Mouse (Mus musculus): ENCODE results near the gene Olfr1496.
"Not testable (repeated sequence)": the region's sequence is repeated elsewhere in the genome, so short reads cannot be mapped to it uniquely, and the experiment has no call there.

The Olfr1496 gene

DNA sequence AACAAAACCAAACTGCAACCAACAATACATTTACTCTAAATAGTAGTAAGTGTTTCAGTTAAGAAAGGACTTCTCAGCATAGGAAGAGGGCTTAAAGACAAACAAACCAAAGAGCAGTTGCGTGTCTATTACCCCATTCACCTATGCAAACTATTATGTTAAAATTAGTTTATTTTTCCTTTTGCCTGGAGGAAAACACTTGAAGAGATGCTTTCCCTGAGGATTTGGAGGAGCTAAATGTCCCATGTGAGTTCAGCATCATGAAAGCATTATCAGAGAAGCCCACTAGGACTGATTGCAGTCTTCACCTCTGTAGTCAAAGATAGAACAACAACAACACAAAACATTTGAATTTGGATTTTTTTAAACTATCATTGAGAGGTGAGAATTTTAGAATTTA lies at the start of gene Olfr1496:
TSS of gene Olfr1496 (plus strand) at position 301 of the 400 bp plus-strand sequence.
- no peak for DNase-seq

DNA sequence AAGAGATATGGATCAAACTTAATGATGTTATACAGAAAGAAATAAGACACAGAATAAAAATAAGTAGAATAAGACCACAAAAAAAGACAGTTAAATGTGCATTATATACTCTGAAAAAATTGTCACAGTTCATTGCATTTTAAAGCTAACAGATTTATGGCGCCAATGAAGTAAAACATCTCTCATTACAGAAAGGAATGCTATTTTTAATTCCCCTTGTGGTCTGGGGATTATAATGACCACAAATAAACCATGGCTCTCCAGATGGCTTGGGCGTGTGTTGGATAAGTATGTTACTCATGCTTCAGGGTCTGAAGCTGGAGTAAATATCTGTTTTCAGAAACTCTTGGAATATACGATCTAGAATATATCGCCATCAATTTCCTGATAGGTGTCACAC lies 38.2 kb upstream of the Olfr1496 start, which contains the start of gene Olfr1494:
TSS of gene Olfr1494 (plus strand) at position 301 of the 400 bp plus-strand sequence.
- no peak for DNase-seq

DNA sequence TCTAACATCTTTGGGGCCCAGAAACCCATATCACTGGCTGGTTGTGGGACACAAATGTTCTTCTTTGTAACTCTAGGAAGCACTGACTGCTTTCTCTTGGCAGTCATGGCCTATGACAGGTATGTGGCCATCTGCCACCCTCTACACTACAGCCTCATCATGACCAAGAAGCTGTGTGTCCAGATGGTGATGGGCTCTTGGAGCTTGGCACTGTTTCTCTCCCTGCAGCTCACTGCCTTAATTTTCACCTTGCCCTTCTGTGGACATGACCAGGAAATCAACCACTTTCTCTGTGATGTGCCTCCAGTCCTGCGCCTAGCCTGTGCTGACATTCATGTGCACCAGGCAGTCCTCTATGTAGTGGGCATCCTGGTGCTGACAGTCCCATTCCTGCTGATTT lies 28.3 kb upstream of the Olfr1496 start:
- DNase-seq, result no peak

DNA sequence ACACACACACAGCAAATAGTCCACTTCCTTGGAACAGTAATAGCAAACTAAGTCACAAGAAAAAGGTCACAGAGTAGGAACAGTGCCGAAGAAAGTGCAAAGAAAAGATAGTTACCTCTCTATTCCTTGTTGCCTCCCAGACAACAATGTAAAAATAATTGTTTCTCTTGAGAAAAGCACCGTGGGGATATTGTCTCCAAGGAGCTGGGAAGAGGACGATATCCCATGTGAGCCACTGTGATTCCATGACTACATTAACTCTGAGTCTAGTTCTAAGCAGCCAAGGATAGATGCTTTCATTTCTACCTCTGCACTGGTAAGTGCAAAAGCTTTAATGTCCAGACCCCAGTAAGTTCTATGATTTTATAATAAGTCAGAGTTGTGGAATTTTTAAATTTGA lies 13.4 kb upstream of the Olfr1496 start, which contains the start of gene Olfr1495:
TSS of gene Olfr1495 (plus strand) at position 301 of the 400 bp plus-strand sequence.
- no peak for DNase-seq

DNA sequence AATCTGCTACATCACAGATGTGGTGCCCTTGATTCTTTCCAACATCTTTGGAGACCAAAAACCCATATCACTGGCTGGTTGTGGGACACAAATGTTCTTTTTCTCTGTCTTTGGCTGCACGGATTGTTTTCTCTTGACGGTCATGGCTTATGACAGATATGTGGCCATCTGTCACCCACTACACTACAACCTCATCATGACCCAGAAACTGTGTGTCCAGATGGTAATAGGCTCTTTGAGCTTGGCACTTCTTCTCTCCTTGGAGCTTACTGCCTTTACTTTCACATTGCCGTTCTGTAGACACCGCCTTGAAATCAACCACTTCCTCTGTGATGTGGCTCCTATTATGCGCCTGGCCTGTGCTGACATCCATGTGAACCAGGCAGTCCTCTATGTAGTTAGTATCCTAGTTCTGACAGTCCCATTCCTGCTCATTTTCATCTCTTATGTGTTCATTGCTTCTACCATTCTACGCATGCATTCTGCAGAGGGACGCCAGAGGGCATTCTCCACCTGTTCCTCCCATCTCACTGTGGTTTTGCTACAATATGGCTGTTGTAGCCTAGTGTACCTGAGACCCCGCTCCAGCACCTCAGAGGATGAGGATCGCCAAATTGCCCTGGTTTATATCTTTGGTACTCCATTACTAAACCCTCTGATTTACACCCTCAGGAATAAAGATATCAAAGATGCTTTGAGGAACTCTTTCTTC lies 9.0 kb upstream of the Olfr1496 start:
- no peak for DNase-seq

DNA sequence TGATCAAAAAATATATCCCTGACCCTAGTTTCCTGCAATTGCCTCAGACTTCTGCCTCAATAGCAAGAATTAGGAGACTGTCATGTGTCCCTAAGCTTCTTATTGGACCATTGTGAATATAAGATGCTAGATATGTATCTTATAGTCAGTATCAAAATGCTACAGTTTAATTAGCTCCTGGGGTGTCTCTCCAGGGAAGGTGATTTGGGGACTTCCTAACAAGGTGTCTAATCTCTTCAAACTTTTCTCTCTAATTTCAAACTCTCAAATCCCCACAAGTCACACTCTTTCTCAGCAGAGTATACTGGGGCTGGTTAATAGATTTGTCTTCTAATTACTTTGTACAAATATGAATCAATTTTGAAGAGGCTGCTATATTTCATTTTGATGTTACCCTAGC lies 20.4 kb downstream of the Olfr1496 start, which contains the start of gene Olfr1497:
TSS of gene Olfr1497 (minus strand) at position 101 of the 400 bp plus-strand sequence.
- DNase-seq, result no peak

DNA sequence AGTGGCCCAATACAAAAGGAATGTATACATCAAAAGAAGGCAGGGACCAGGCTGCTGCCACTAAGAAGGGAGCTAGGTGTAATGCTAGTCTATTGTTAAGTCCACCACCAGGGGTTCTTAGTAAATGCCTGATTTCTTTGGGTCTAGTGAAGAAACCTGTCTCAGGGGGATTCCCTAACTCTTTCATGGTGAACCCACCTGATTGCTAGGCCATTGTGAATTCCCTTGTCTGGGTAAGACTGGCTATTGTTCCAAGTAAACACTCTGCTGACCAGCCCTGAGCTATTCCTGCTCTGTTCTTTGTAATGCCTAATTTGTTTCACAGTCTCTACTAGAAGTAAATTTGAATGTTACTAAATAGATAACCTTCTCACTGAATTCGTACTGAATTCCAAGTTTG lies 27.8 kb downstream of the Olfr1496 start:
- not testable (repeated sequence) for DNase-seq

DNA sequence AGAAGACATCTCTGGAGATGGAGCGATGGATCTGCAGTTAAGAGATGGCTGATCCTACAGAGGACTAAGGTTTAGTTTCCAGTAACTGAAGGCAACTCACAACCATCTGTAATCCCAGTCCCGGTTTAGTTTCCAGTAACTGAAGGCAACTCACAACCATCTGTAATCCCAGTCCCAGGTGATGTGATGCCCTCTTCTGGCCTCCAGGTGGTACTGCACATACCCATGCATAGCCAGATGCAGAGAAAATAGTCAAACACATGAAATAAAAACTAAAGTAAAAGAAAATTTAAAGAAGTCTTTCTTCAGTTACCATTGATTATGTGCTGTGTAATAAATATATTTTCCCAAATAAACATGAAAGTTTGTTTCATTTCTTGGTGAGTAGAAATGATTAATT lies 35.1 kb downstream of the Olfr1496 start:
- peak in 1 of 2 experiments; percentile 2 for DNase-seq

DNA sequence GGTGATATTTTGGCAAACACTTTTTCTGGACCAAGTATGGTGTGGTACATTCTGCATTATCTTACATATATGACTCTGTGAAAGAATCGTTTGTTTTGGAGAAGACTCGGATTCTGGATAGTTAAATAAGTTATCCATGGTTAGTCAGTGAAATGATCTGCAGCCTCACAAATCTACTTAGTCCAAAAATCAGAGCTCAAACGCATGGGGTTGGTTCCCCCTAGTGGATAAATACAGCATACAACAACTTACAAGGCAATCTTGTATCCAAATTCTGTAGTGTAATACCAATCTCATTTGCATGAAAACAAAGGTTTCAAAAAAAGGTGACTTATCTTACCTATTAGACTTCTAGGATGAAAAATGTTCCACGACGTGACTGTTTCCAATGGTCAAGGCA lies 41.1 kb downstream of the Olfr1496 start:
- no peak for DNase-seq

DNA sequence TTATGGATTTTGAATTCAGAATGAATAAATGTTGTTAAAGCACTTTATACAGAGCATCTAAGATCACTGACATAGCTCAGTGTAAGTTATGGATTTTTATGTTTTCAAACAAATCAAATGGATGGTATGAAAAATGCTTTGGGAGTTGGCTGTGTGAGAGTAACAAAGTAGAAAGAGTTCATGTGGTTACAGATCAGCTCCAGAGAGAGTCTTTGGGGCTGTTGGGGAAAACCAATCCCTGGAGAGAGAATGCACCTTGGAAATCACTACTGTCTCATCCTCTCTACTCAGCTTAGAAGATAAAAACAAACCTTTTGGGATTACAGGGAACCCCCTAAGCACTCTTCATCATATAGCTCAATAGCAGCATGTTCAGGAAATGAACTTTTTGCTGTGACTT lies 41.7 kb downstream of the Olfr1496 start, which contains the start of gene Olfr1499:
TSS of gene Olfr1499 (minus strand) at position 101 of the 400 bp plus-strand sequence.
- no peak for DNase-seq

DNA sequence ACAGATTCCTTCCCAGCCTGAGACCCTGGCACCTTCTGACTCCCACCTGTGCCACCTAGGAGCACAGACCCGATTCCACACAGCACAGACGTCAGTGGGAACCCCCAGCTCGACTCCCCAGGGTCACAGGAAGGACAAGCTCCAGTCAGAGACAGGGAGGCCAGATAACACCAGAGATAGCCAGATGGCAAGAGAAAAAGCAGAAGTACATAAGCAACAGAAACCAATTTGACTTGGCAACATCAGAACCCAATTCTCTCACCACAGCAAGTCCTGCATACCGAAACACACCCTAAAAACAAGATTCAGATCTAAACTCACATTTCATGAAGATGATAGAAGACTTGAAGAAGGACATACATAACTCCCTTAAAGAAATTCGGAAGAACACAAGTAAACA lies 43.2 kb downstream of the Olfr1496 start:
- no peak for DNase-seq

DNA sequence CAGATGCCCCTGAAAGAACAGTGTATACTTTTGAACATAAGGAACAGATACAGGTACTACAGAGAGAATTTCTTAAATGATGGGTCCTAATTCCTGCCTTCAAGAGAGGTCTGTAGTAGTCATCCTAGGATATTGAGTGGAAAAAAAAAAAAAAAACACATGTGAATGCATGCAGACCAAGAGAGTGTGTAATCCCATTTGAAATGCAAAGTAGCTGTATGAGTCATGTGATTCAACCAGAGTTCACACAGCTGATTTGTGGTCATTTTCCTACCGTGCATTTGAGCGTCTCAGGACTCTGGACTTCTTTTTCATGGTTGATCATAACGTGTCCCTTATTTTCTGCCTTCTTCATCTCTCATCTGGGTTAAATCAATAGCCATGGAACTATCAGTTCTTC lies 50.8 kb downstream of the Olfr1496 start:
- no peak for DNase-seq

DNA sequence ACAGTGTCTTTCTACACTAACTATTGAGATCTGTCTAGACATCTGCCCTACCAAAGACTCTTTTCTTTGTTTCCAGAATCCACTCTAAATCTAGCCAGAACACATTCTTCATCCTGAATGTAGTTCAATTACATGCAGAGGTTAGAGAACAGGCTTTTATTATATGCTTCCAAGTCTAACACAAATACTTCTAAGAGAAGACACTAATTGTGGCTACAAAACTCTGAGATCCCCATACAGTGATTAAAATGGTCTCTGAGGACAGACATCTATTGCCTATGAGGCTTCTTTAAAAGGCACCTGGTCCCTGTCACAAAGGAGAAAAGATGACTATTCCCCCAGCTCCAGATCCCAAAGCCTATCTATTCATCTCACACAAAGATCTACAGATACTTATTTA lies 52.7 kb downstream of the Olfr1496 start, which contains the start of gene Olfr1500:
TSS of gene Olfr1500 (minus strand) at position 101 of the 400 bp plus-strand sequence.
- DNase-seq, result no peak
